Mouse (Mus musculus) heart, adult 2 months (tissue): ENCODE data around the gene Sppl2b. TPM values are rescaled to one million over a fixed set of nuclear protein-coding genes. Genes with fewer than 3 reads are reported as not detected.
A peak's percentile ranks its signal among the peaks of the same experiment; 100 is the strongest.
"Not testable (repeated sequence)": the region's sequence is repeated elsewhere in the genome, so short reads cannot be mapped to it uniquely, and the experiment has no call there.

Source experiments
- DNase-seq, 2 experiments: peaks; one replicate each; pipeline ENCODE4 v3.0.0; 2021
- H3K27ac ChIP-seq: fragments of 200-600 bp; 2 replicates; pipeline ENCODE4 v1.8.1; 2022
- H3K27me3 ChIP-seq: fragments of 200-500 bp; 2 replicates; pipeline ENCODE4 v1.6.1; 2012; ENCODE audit warnings: mild to moderate bottlenecking, low read length, inconsistent platforms, mixed read lengths; ENCODE audit not compliant: control insufficient read depth, insufficient read depth
- H3K36me3 ChIP-seq: fragments of 200-500 bp; 2 replicates; pipeline ENCODE4 v1.6.1; 2012; ENCODE audit warnings: low read length, inconsistent platforms; ENCODE audit not compliant: control insufficient read depth, insufficient read depth
- H3K4me1 ChIP-seq: fragments of 200-500 bp; 2 replicates; pipeline ENCODE4 v1.6.1; 2011; ENCODE audit warnings: low read length; ENCODE audit not compliant: control insufficient read depth, insufficient read depth
- H3K4me3 ChIP-seq: fragments of 200-600 bp; 2 replicates; pipeline ENCODE4 v1.8.1; 2022
- H3K79me2 ChIP-seq: fragments of 200-500 bp; replicated peaks from 2 replicates; pipeline ENCODE4 v1.6.1; 2012; ENCODE audit warnings: mild to moderate bottlenecking, inconsistent platforms, low read length, moderate library complexity, mixed read lengths; ENCODE audit not compliant: control insufficient read depth, insufficient read depth
- H3K9ac ChIP-seq: fragments of 200-500 bp; 2 replicates; pipeline ENCODE4 v1.6.1; 2012; ENCODE audit warnings: low read depth, mild to moderate bottlenecking, control low read depth, inconsistent platforms, low read length, mixed read lengths
- CTCF ChIP-seq: fragments of 200-600 bp; IDR thresholded peaks from 2 replicates; pipeline ENCODE4 v1.8.1; 2022; ENCODE audit warnings: antibody characterized with exemption, mild to moderate bottlenecking, moderate library complexity
- EP300 ChIP-seq: fragments of 200-500 bp; IDR thresholded peaks from 2 replicates; pipeline ENCODE4 v1.6.1; 2011; ENCODE audit warnings: low read depth, low read length, control low read depth; ENCODE audit not compliant: insufficient read depth
- POLR2A ChIP-seq: fragments of 200-500 bp; IDR thresholded peaks from 2 replicates; pipeline ENCODE4 v1.6.1; 2011; ENCODE audit warnings: mild to moderate bottlenecking, low read depth, low read length, control low read depth; ENCODE audit not compliant: insufficient read depth
- WGBS: fragments of 180-500 bp; shearing (Covaris S2); methylation state at CpG from one replicate; pipeline ENCODE4 v1.1.7; 2018; 5-methylcytosine and 5-hydroxymethylcytosine counted together
- intact Hi-C: fragments of 180-260 bp; cut with DNase I; formaldehyde crosslinking; loops from one replicate; pipeline ENCODE4 v1.15.1; 2025
- polyA plus RNA-seq: library from polyadenylated mRNA; depleted of rRNA; stranded (reverse); fragments of >200 nt; gene quantifications from 2 replicates; pipeline ENCODE4 v1.2.3, GENCODE M21; 2012
- total RNA-seq, 2 experiments: library from RNA; stranded (reverse); gene quantifications; 2 replicates each; pipeline ENCODE4 v1.2.3; 2021

Gene Sppl2b
- total and polyA plus RNA-seq, 3 experiments = 15.4 to 51.4 (median 16.8) TPM

GRCm38 (mm10) chr10:80808099-80808984 lies 46.7 kb upstream of the Sppl2b start:
- intact Hi-C loops = no loop called here
- no peak overlapping the region for H3K27ac ChIP-seq
- 31% methylated on average over 40 of the region's 40 CpGs for WGBS
- no peak for DNase-seq
- peaks cover 3% of the 10 kb centered on the region for H3K4me1 ChIP-seq
- H3K27me3 ChIP-seq = no peaks in the 10 kb centered on the region
- no peaks in the 10 kb centered on the region for H3K79me2 ChIP-seq
- H3K4me3 ChIP-seq = no peak overlapping the region
- TF ChIP-seq EP300 = no peak
- no peak for TF ChIP-seq POLR2A
- no peak for TF ChIP-seq CTCF
- no peaks in the 10 kb centered on the region for H3K36me3 ChIP-seq
- no peak overlapping the region for H3K9ac ChIP-seq

GRCm38 (mm10) chr10:80808985-80809632 lies 46.0 kb upstream of the Sppl2b start:
- H3K4me1 ChIP-seq = peaks cover 3% of the 10 kb centered on the region
- TF ChIP-seq CTCF (no peak), POLR2A (no peak), EP300 (no peak)
- 17% methylated on average over 18 of the region's 18 CpGs for WGBS
- no peak overlapping the region for H3K4me3 ChIP-seq
- H3K9ac ChIP-seq = no peak overlapping the region
- H3K36me3 ChIP-seq = no peaks in the 10 kb centered on the region
- H3K79me2 ChIP-seq = no peaks in the 10 kb centered on the region
- H3K27me3 ChIP-seq = no peaks in the 10 kb centered on the region
- intact Hi-C loops = no loop called here
- H3K27ac ChIP-seq = no peak overlapping the region
- no peak for DNase-seq

- DNase-seq = no peak
- Histone ChIP-seq H3K27me3 (no peaks in the 10 kb centered on the region), H3K79me2 (no peaks in the 10 kb centered on the region), H3K4me3 (no peak overlapping the region), H3K36me3 (no peaks in the 10 kb centered on the region), H3K27ac (no peak overlapping the region), H3K4me1 (peaks cover 3% of the 10 kb centered on the region), H3K9ac (no peak overlapping the region)
- TF ChIP-seq CTCF (no peak), POLR2A (no peak), EP300 (no peak)
- 12% methylated on average over 20 of the region's 20 CpGs for WGBS
- intact Hi-C loops = no loop called here
These were observed 45.0 kb upstream of the Sppl2b start for GRCm38 (mm10) chr10:80810084-80810483.

GRCm38 (mm10) chr10:80812391-80813041 lies 42.6 kb upstream of the Sppl2b start:
- intact Hi-C loops = no loop called here
- no peak overlapping the region for H3K27ac ChIP-seq

GRCm38 (mm10) chr10:80813366-80813765 lies 41.7 kb upstream of the Sppl2b start, which contains the start of gene Jsrp1:
TSS of gene Jsrp1 (minus strand) at chr10:80813498.
- Histone ChIP-seq H3K4me3 (no peak within 1 kb of the TSS), H3K9ac (no peak within 1 kb of the TSS), H3K4me1 (no peaks in the 10 kb centered on the region), H3K27ac (no peak within 1 kb of the TSS), H3K79me2 (no peaks in the 10 kb centered on the region), H3K27me3 (no peaks in the 10 kb centered on the region), H3K36me3 (no peaks in the 10 kb centered on the region)
- no peak for DNase-seq
- WGBS = 75% methylated on average over 4 of the region's 4 CpGs
- TF ChIP-seq CTCF (no peak), EP300 (no peak), POLR2A (no peak)
- intact Hi-C loops = no loop called here

More at GRCm38 (mm10) chr10:80812391-80813041, 42.6 kb upstream of the Sppl2b start:
- no peak overlapping the region for H3K9ac ChIP-seq
- H3K79me2 ChIP-seq = no peaks in the 10 kb centered on the region
- WGBS = 30% methylated on average over 5 of the region's 5 CpGs
- no peaks in the 10 kb centered on the region for H3K27me3 ChIP-seq
- H3K4me3 ChIP-seq = no peak overlapping the region
- TF ChIP-seq POLR2A (no peak), EP300 (no peak), CTCF (no peak)
- no peaks in the 10 kb centered on the region for H3K36me3 ChIP-seq
- DNase-seq = no peak
- peaks cover 2% of the 10 kb centered on the region for H3K4me1 ChIP-seq

- no peak overlapping the region for H3K4me3 ChIP-seq
- H3K27me3 ChIP-seq = no peaks in the 10 kb centered on the region
- H3K79me2 ChIP-seq = no peaks in the 10 kb centered on the region
- no peaks in the 10 kb centered on the region for H3K36me3 ChIP-seq
- no peak overlapping the region for H3K9ac ChIP-seq
- 59% methylated on average over 7 of the region's 7 CpGs for WGBS
- TF ChIP-seq POLR2A (no peak), CTCF (peak; percentile 21; the same call in 1 of the 2 replicates)
- DNase-seq = no peak
- no peaks in the 10 kb centered on the region for H3K4me1 ChIP-seq
- intact Hi-C loops = no loop called here
- no peak overlapping the region for H3K27ac ChIP-seq
These were observed 40.3 kb upstream of the Sppl2b start for GRCm38 (mm10) chr10:80814800-80815199.

GRCm38 (mm10) chr10:80816303-80816702 lies 38.8 kb upstream of the Sppl2b start:
- WGBS = 78% methylated on average over 3 of the region's 3 CpGs
- H3K9ac ChIP-seq, intact Hi-C loops, H3K36me3 ChIP-seq, H3K4me3 ChIP-seq, H3K27me3 ChIP-seq, H3K4me1 ChIP-seq, DNase-seq, H3K79me2 ChIP-seq, H3K27ac ChIP-seq: not testable (repeated sequence)
